Mouse (Mus musculus) midbrain, embryonic 10.5 days (tissue): Measurements from ENCODE around the gene Hoxb4. TPM values are rescaled to one million over a fixed set of nuclear protein-coding genes. Genes with fewer than 3 reads are reported as not detected.

ENCODE experiments used
- DNase-seq: peaks from one replicate; pipeline ENCODE4 v3.0.0-alpha.2; 2017; ENCODE audit warnings: low spot score
- H3K27ac ChIP-seq: fragments of 300-500 bp; sonication (generic); replicated peaks from 2 replicates; pipeline ENCODE4 v1.5.1; 2016; ENCODE audit warnings: mild to moderate bottlenecking
- H3K27me3 ChIP-seq: fragments of 300-500 bp; sonication (generic); 2 replicates; pipeline ENCODE4 v1.6.1; 2016; ENCODE audit warnings: low read depth, mild to moderate bottlenecking; ENCODE audit not compliant: poor library complexity, severe bottlenecking
- H3K36me3 ChIP-seq: fragments of 300-500 bp; sonication (generic); 2 replicates; pipeline ENCODE4 v1.6.1; 2016; ENCODE audit warnings: mild to moderate bottlenecking, moderate library complexity
- H3K4me1 ChIP-seq: fragments of 300-500 bp; sonication (generic); 2 replicates; pipeline ENCODE4 v1.6.1; 2016
- H3K4me3 ChIP-seq: fragments of 300-500 bp; sonication (generic); 2 replicates; pipeline ENCODE4 v1.5.1; 2016; ENCODE audit warnings: mild to moderate bottlenecking, moderate library complexity
- H3K9me3 ChIP-seq: fragments of 300-500 bp; sonication (generic); replicated peaks from 2 replicates; pipeline ENCODE4 v1.6.1; 2016; ENCODE audit warnings: mild to moderate bottlenecking
- WGBS: fragments of 180-500 bp; shearing (Covaris S2); methylation state at CpG from one replicate; pipeline ENCODE4 v1.1.7; 2016; 5-methylcytosine and 5-hydroxymethylcytosine counted together
- polyA plus RNA-seq: library from polyadenylated mRNA; unstranded; fragments of >200 nt; fragmentation: Nextera tagmentation; extraction: Ambion mirVana; gene quantifications from 2 replicates; pipeline ENCODE4 v1.2.1, GENCODE M21; 2016

Hoxb4 gene
- polyA plus RNA-seq, 1 experiment from 2014 or later = not detected

- Histone ChIP-seq H3K27me3 (peaks cover 100% of the 10 kb centered on the region), H3K27ac (no peak overlapping the region), H3K4me1 (peaks cover 9% of the 10 kb centered on the region), H3K36me3 (no peaks in the 10 kb centered on the region), H3K4me3 (no peak overlapping the region), H3K9me3 (no peaks in the 10 kb centered on the region)
- DNase-seq = no peak
- 8% methylated on average over 6 of the region's 6 CpGs for WGBS
Measured at GRCm38 (mm10) chr11:96305505-96306182, 12.4 kb upstream of the Hoxb4 start.

GRCm38 (mm10) chr11:96306183-96306907 lies 11.7 kb upstream of the Hoxb4 start:
- Histone ChIP-seq H3K27me3 (peaks cover 100% of the 10 kb centered on the region), H3K4me1 (peaks cover 9% of the 10 kb centered on the region), H3K36me3 (no peaks in the 10 kb centered on the region), H3K27ac (no peak overlapping the region), H3K9me3 (no peaks in the 10 kb centered on the region), H3K4me3 (no peak overlapping the region)
- WGBS = 3% methylated on average over 7 of the region's 7 CpGs
- no peak for DNase-seq

GRCm38 (mm10) chr11:96306908-96307269 lies 11.2 kb upstream of the Hoxb4 start:
- Histone ChIP-seq H3K4me1 (peaks cover 12% of the 10 kb centered on the region), H3K9me3 (no peaks in the 10 kb centered on the region), H3K27me3 (peaks cover 100% of the 10 kb centered on the region), H3K4me3 (no peak overlapping the region), H3K36me3 (no peaks in the 10 kb centered on the region), H3K27ac (no peak overlapping the region)
- no peak for DNase-seq
- WGBS = 4% methylated on average over 13 of the region's 13 CpGs

- DNase-seq = no peak
- Histone ChIP-seq H3K27ac (no peak overlapping the region), H3K9me3 (no peaks in the 10 kb centered on the region), H3K4me1 (peaks cover 9% of the 10 kb centered on the region), H3K27me3 (peaks cover 100% of the 10 kb centered on the region), H3K4me3 (no peak overlapping the region), H3K36me3 (no peaks in the 10 kb centered on the region)
- 12% methylated on average over 4 of the region's 4 CpGs for WGBS
Measured at GRCm38 (mm10) chr11:96308763-96309162, 9.3 kb upstream of the Hoxb4 start.

GRCm38 (mm10) chr11:96309288-96309687 lies 8.8 kb upstream of the Hoxb4 start:
- H3K4me1 ChIP-seq = peaks cover 7% of the 10 kb centered on the region
- H3K9me3 ChIP-seq = no peaks in the 10 kb centered on the region
- H3K36me3 ChIP-seq = no peaks in the 10 kb centered on the region
- H3K4me3 ChIP-seq = no peak overlapping the region
- H3K27me3 ChIP-seq = peaks cover 100% of the 10 kb centered on the region
- DNase-seq = no peak
- no peak overlapping the region for H3K27ac ChIP-seq
- 7% methylated on average over 4 of the region's 4 CpGs for WGBS

GRCm38 (mm10) chr11:96310183-96310938 lies 7.7 kb upstream of the Hoxb4 start:
- Histone ChIP-seq H3K4me3 (no peak overlapping the region), H3K36me3 (no peaks in the 10 kb centered on the region), H3K27me3 (peaks cover 100% of the 10 kb centered on the region), H3K9me3 (no peaks in the 10 kb centered on the region), H3K4me1 (peaks cover 7% of the 10 kb centered on the region), H3K27ac (no peak overlapping the region)
- 4% methylated on average over 20 of the region's 20 CpGs for WGBS
- DNase-seq = no peak

- 8% methylated on average over 6 of the region's 6 CpGs for WGBS
- Histone ChIP-seq H3K27ac (no peak overlapping the region), H3K36me3 (no peaks in the 10 kb centered on the region), H3K4me1 (peaks cover 7% of the 10 kb centered on the region), H3K27me3 (peaks cover 100% of the 10 kb centered on the region), H3K4me3 (no peak overlapping the region), H3K9me3 (no peaks in the 10 kb centered on the region)
- no peak for DNase-seq
Measured at GRCm38 (mm10) chr11:96311097-96311496, 7.0 kb upstream of the Hoxb4 start.

- Histone ChIP-seq H3K9me3 (no peaks in the 10 kb centered on the region), H3K27ac (no peak overlapping the region)
Measured at GRCm38 (mm10) chr11:96311520-96312417, 6.3 kb upstream of the Hoxb4 start.

GRCm38 (mm10) chr11:96313134-96313533 lies 4.9 kb upstream of the Hoxb4 start:
- WGBS = 18% methylated on average over 2 of the region's 2 CpGs
- no peaks in the 10 kb centered on the region for H3K36me3 ChIP-seq
- no peak overlapping the region for H3K4me3 ChIP-seq
- no peak for DNase-seq
- no peak overlapping the region for H3K27ac ChIP-seq
- H3K27me3 ChIP-seq = peaks cover 100% of the 10 kb centered on the region
- H3K4me1 ChIP-seq = peaks cover 11% of the 10 kb centered on the region
- no peaks in the 10 kb centered on the region for H3K9me3 ChIP-seq

More at GRCm38 (mm10) chr11:96311520-96312417, 6.3 kb upstream of the Hoxb4 start:
- WGBS = under 1% methylated on average over 31 of the region's 31 CpGs
- no peak overlapping the region for H3K4me3 ChIP-seq
- peaks cover 100% of the 10 kb centered on the region for H3K27me3 ChIP-seq
- DNase-seq = peak; percentile 77
- no peaks in the 10 kb centered on the region for H3K36me3 ChIP-seq
- peaks cover 7% of the 10 kb centered on the region for H3K4me1 ChIP-seq

GRCm38 (mm10) chr11:96313806-96314428 lies 4.2 kb upstream of the Hoxb4 start:
- H3K9me3 ChIP-seq = no peaks in the 10 kb centered on the region
- H3K4me1 ChIP-seq = peaks cover 17% of the 10 kb centered on the region
- H3K4me3 ChIP-seq = no peak overlapping the region
- peaks cover 100% of the 10 kb centered on the region for H3K27me3 ChIP-seq
- no peaks in the 10 kb centered on the region for H3K36me3 ChIP-seq
- 2% methylated on average over 12 of the region's 12 CpGs for WGBS
- no peak for DNase-seq
- H3K27ac ChIP-seq = no peak overlapping the region

GRCm38 (mm10) chr11:96314671-96315343 lies 3.3 kb upstream of the Hoxb4 start:
- Histone ChIP-seq H3K27ac (no peak overlapping the region), H3K4me3 (no peak overlapping the region), H3K36me3 (no peaks in the 10 kb centered on the region), H3K4me1 (peaks cover 21% of the 10 kb centered on the region), H3K27me3 (peaks cover 100% of the 10 kb centered on the region), H3K9me3 (no peaks in the 10 kb centered on the region)
- WGBS = under 1% methylated on average over 34 of the region's 34 CpGs
- DNase-seq = peak; percentile 64
